Mouse (Mus musculus) adrenal gland, adult 18-20 months (tissue): Measurements from ENCODE around the gene Capn3. TPM values are rescaled to one million over a fixed set of nuclear protein-coding genes. Genes with fewer than 3 reads are reported as not detected.

Experiments used
- DNase-seq, 2 experiments: peaks; one replicate each; pipeline ENCODE4 v3.0.0; 2021 to 2022; ENCODE audit warnings: low spot score in 2 of 2
- long read RNA-seq, 2 experiments: library from polyadenylated mRNA; stranded (forward); transcript quantifications; one replicate each; pipeline ENCODE4 v2.0.0; 2021
- total RNA-seq, 2 experiments: library from RNA; stranded (reverse); gene quantifications; 1 replicate in 1 of 2; 2 replicates in 1 of 2; pipeline ENCODE4 v1.2.3; 2021

The Capn3 gene
- under 1 TPM in 1 of 2 experiments, not detected in 1; 0.61 TPM for total RNA-seq
- long read RNA-seq, experiment 1, partial matches to known transcripts = 0 of 1 reads
- long read RNA-seq, experiment 1, other reads (novel, unspliced or antisense) = 1 of 1 reads
- long read RNA-seq, experiment 2, partial matches to known transcripts = 0 of 2 reads
- long read RNA-seq, experiment 2, other reads (novel, unspliced or antisense) = 2 of 2 reads

- DNase-seq = no peak
These were observed at the start of gene Capn3 for GRCm38 (mm10) chr2:120455719-120456118. Capn3 (plus strand) TSS chr2:120456019.

- no peak for DNase-seq
These were observed 44.7 kb upstream of the Capn3 start for GRCm38 (mm10) chr2:120411096-120411628.

- no peak for DNase-seq
These were observed 41.7 kb upstream of the Capn3 start for GRCm38 (mm10) chr2:120414113-120414512.

- no peak for DNase-seq
These were observed 40.9 kb upstream of the Capn3 start for GRCm38 (mm10) chr2:120414738-120415414.

GRCm38 (mm10) chr2:120424386-120424785 lies 31.4 kb upstream of the Capn3 start:
- DNase-seq = no peak

- no peak for DNase-seq
These were observed 11.3 kb upstream of the Capn3 start for GRCm38 (mm10) chr2:120444486-120444885.

- no peak for DNase-seq
These were observed 9.4 kb upstream of the Capn3 start for GRCm38 (mm10) chr2:120446373-120446772.

- no peak for DNase-seq
These were observed 8.5 kb upstream of the Capn3 start for GRCm38 (mm10) chr2:120447306-120447705.

GRCm38 (mm10) chr2:120450724-120451123 lies 5.1 kb upstream of the Capn3 start:
- no peak for DNase-seq

- no peak for DNase-seq
These were observed 3.2 kb upstream of the Capn3 start for GRCm38 (mm10) chr2:120452600-120452999.

GRCm38 (mm10) chr2:120454987-120455386 lies 832 bp upstream of the Capn3 start:
- DNase-seq = no peak

- DNase-seq = no peak
These were observed 4.4 kb downstream of the Capn3 start for GRCm38 (mm10) chr2:120460216-120460615.

- DNase-seq = no peak
These were observed 7.5 kb downstream of the Capn3 start for GRCm38 (mm10) chr2:120463328-120463727.

- DNase-seq = no peak
These were observed 8.3 kb downstream of the Capn3 start for GRCm38 (mm10) chr2:120464091-120464490.

- DNase-seq = no peak
These were observed 9.0 kb downstream of the Capn3 start for GRCm38 (mm10) chr2:120464732-120465396.

GRCm38 (mm10) chr2:120465397-120465785 lies 9.6 kb downstream of the Capn3 start:
- DNase-seq = no peak

GRCm38 (mm10) chr2:120468011-120468410 lies 12.2 kb downstream of the Capn3 start:
- no peak for DNase-seq

- no peak for DNase-seq
These were observed 13.4 kb downstream of the Capn3 start for GRCm38 (mm10) chr2:120469220-120469619.

- DNase-seq = no peak
These were observed 13.9 kb downstream of the Capn3 start for GRCm38 (mm10) chr2:120469715-120470114.

- DNase-seq = no peak
These were observed 15.0 kb downstream of the Capn3 start for GRCm38 (mm10) chr2:120470856-120471255.

- DNase-seq = no peak
These were observed 20.7 kb downstream of the Capn3 start for GRCm38 (mm10) chr2:120476277-120477087.
